Mouse (Mus musculus) intestine, embryonic 14.5 days (tissue): ENCODE data around the gene H2-Q2. TPM values are rescaled to one million over a fixed set of nuclear protein-coding genes. Genes with fewer than 3 reads are reported as not detected.
A peak's percentile ranks its signal among the peaks of the same experiment; 100 is the strongest.
"Not testable (repeated sequence)": the region's sequence is repeated elsewhere in the genome, so short reads cannot be mapped to it uniquely, and the experiment has no call there.

Source experiments
- ATAC-seq: fragments of 200-750 bp; cut with Nextera tagmentation; replicated peaks from 2 replicates; pipeline ENCODE4 v1.8.0; 2017; ENCODE audit warnings: low read depth, moderate number of reproducible peaks, moderate TSS enrichment, moderate library complexity; ENCODE audit not compliant: low FRiP score, low TSS enrichment
- DNase-seq: peaks from one replicate; pipeline ENCODE4 v3.0.0-alpha.2; 2018; ENCODE audit warnings: low spot score
- H3K27ac ChIP-seq: fragments of 300-500 bp; sonication (generic); 2 replicates; pipeline ENCODE4 v1.5.1; 2014; ENCODE audit warnings: low read depth, mild to moderate bottlenecking, control low read depth
- H3K27me3 ChIP-seq: fragments of 300-500 bp; sonication (generic); replicated peaks from 2 replicates; pipeline ENCODE4 v1.6.1; 2014; ENCODE audit warnings: low read length, control low read depth; ENCODE audit not compliant: control insufficient read depth, insufficient read depth
- H3K36me3 ChIP-seq: fragments of 300-500 bp; sonication (generic); 2 replicates; pipeline ENCODE4 v1.6.1; 2014; ENCODE audit warnings: low read length, control low read depth; ENCODE audit not compliant: control insufficient read depth, insufficient read depth
- H3K4me1 ChIP-seq: fragments of 300-500 bp; sonication (generic); replicated peaks from 2 replicates; pipeline ENCODE4 v1.6.1; 2014; ENCODE audit warnings: low read length, control low read depth, mixed read lengths; ENCODE audit not compliant: control insufficient read depth, insufficient read depth
- H3K4me2 ChIP-seq: fragments of 300-500 bp; sonication (generic); 2 replicates; pipeline ENCODE4 v1.6.1; 2014; ENCODE audit warnings: low read length
- H3K4me3 ChIP-seq: fragments of 300-500 bp; sonication (generic); 2 replicates; pipeline ENCODE4 v1.5.1; 2014; ENCODE audit warnings: low read depth, low read length, control low read depth, mixed read lengths
- H3K9ac ChIP-seq: fragments of 300-500 bp; sonication (generic); 2 replicates; pipeline ENCODE4 v1.6.1; 2014; ENCODE audit warnings: mild to moderate bottlenecking, low read length
- H3K9me3 ChIP-seq: fragments of 300-500 bp; sonication (generic); 2 replicates; pipeline ENCODE4 v1.6.1; 2016; ENCODE audit warnings: low read length, control low read depth; ENCODE audit not compliant: control insufficient read depth
- WGBS: fragments of 180-500 bp; shearing (Covaris S2); extraction: QIAGEN DNeasy Blood & Tissue Kit; methylation state at CpG from one replicate; pipeline ENCODE4 v1.1.7; 2014; 5-methylcytosine and 5-hydroxymethylcytosine counted together
- polyA plus RNA-seq: library from polyadenylated mRNA; unstranded; fragments of >200 nt; fragmentation: Nextera tagmentation; extraction: Ambion mirVana; gene quantifications from 2 replicates; pipeline ENCODE4 v1.2.1, GENCODE M21; 2014

H2-Q2 gene
- polyA plus RNA-seq, 1 experiment from 2014 or later: 37.3 TPM

DNA sequence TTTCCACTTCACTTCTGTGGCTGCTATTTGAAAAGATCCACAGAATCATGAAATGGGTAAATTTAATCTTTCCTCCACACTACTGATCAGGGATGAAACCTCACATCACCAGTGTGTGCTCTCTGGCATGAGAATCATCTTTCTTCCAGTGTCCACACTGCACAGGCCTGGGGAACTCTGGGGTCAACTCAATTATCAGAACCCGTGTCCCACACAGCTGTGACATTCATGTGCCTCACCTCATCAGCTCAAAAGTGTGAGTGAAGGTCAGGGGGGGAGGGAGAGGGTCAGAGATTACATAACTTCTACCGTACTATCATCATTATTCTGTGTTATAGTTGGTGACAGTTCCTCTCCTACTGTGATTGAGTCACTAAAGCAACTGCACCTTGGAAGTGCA is 50.6 kb downstream of the H2-Q2 start:
- H3K4me2 ChIP-seq, H3K27me3 ChIP-seq, H3K9me3 ChIP-seq, ATAC-seq, DNase-seq, H3K36me3 ChIP-seq, H3K4me1 ChIP-seq, H3K9ac ChIP-seq, H3K4me3 ChIP-seq, H3K27ac ChIP-seq: not testable (repeated sequence)
- 74% methylated on average over 2 of the region's 2 CpGs for WGBS

DNA sequence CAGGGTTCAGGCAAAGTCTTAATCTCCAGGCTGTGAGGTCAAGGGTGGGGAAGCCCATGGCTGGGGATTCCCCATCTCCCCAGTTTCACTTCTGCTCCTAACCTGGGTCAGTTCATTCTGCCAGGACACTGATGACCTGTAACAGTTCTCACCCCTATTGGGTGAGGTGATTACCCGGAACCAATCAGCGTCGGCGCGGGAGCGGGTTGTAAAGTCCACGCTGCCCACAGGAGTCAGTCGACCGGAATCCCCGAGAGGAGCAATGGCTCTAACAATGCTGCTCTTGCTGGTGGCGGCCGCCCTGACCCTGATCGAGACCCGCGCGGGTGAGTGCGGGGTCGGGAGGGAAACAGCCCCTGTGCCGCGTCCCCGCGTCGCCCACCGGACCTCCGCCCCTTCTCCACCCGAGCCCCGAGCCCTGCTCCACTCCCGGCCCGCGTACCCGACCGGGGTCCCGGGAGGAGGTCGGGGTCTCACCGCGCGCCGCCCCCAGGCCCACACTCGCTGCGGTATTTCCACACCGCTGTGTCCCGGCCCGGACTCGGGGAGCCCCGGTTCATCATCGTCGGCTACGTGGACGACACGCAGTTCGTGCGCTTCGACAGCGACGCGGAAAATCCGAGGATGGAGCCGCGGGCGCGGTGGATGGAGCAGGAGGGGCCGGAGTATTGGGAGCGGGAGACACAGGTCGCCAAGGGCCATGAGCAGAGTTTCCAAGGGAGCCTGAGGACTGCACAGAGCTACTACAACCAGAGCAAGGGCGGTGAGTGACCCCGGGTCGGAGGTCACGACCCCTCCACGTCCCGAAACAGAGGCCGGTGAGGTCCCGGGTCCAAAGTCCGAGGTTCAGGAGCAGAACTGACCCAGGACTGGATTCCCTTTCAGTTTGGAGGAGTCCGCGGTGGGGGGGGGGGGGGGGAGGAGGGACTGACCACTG is 52.1 kb downstream of the H2-Q2 start:
- H3K9me3 ChIP-seq, DNase-seq, H3K27me3 ChIP-seq, H3K4me1 ChIP-seq, H3K36me3 ChIP-seq, H3K27ac ChIP-seq, H3K9ac ChIP-seq: not testable (repeated sequence)
- WGBS: 2% methylated on average over 52 of the region's 75 CpGs
- peak overlapping the region; percentile 38 for H3K4me2 ChIP-seq
- ATAC-seq: peak; percentile 83
- peak overlapping the region; percentile 16 for H3K4me3 ChIP-seq

Other genes with a start within 250 kb of the H2-Q2 start
- gene Ly6g5c, start 234.0 kb upstream of the H2-Q2 start, polyA plus RNA-seq: not detected in 2 replicates
- 0.64 and 0.75 TPM in 2 replicates for gene Ly6g5b, start 226.8 kb upstream of the H2-Q2 start, polyA plus RNA-seq
- 19.7 and 24.7 TPM in 2 replicates for gene Gpank1, start 220.8 kb upstream of the H2-Q2 start, polyA plus RNA-seq
- 275 and 286 TPM in 2 replicates for gene Csnk2b, start 220.2 kb upstream of the H2-Q2 start, polyA plus RNA-seq
- gene D17H6S53E, start 215.9 kb upstream of the H2-Q2 start, polyA plus RNA-seq: 8.4 and 10.8 TPM in 2 replicates
- 0.95 and 1.5 TPM in 2 replicates for gene Apom, start 210.2 kb upstream of the H2-Q2 start, polyA plus RNA-seq
- 75.5 and 79.5 TPM in 2 replicates for gene Bag6, start 207.1 kb upstream of the H2-Q2 start, polyA plus RNA-seq
- 186 and 196 TPM in 2 replicates for gene Prrc2a, start 177.3 kb upstream of the H2-Q2 start, polyA plus RNA-seq
- gene Aif1, start 166.2 kb upstream of the H2-Q2 start, polyA plus RNA-seq: 15.4 and 17.5 TPM in 2 replicates
- 16.9 and 19.1 TPM in 2 replicates for gene Lst1, start 153.8 kb upstream of the H2-Q2 start, polyA plus RNA-seq
- gene Ltb, start 147.8 kb upstream of the H2-Q2 start, polyA plus RNA-seq: 1.1 and 1.5 TPM in 2 replicates
- gene Tnf, start 140.2 kb upstream of the H2-Q2 start, polyA plus RNA-seq: 0.12 and 0.28 TPM in 2 replicates
- 0.81 and 0.85 TPM in 2 replicates for gene Lta, start 136.9 kb upstream of the H2-Q2 start, polyA plus RNA-seq
- gene Gm16181, start 121.4 kb upstream of the H2-Q2 start, polyA plus RNA-seq: 0.39 and 0.88 TPM in 2 replicates
- 5.8 and 5.9 TPM in 2 replicates for gene Atp6v1g2, start 108.6 kb upstream of the H2-Q2 start, polyA plus RNA-seq
- gene Nfkbil1, start 106.5 kb upstream of the H2-Q2 start, polyA plus RNA-seq: 3.1 and 4.3 TPM in 2 replicates
- 458 and 500 TPM in 2 replicates for gene Ddx39b, start 100.5 kb upstream of the H2-Q2 start, polyA plus RNA-seq
- gene H2-D1, start 79.5 kb upstream of the H2-Q2 start, polyA plus RNA-seq: 102 and 108 TPM in 2 replicates
- 1.2 and 1.6 TPM in 2 replicates for gene H2-Q1, start 21.8 kb upstream of the H2-Q2 start, polyA plus RNA-seq
- gene H2-Q4, start 37.4 kb downstream of the H2-Q2 start, polyA plus RNA-seq: 2.5 and 4.4 TPM in 2 replicates
- gene H2-Q6, start 82.6 kb downstream of the H2-Q2 start, polyA plus RNA-seq: 2.0 and 2.1 TPM in 2 replicates
- 8.1 and 9.0 TPM in 2 replicates for gene H2-Q7, start 96.9 kb downstream of the H2-Q2 start, polyA plus RNA-seq
- 6.3 and 10.0 TPM in 2 replicates for gene H2-Q10, start 127.8 kb downstream of the H2-Q2 start, polyA plus RNA-seq
- 0.13 TPM in 1 of 2 replicates, not detected in the other for gene Pou5f1, start 163.8 kb downstream of the H2-Q2 start, polyA plus RNA-seq
- gene Tcf19, start 174.6 kb downstream of the H2-Q2 start, polyA plus RNA-seq: 68.7 and 79.4 TPM in 2 replicates
- 13.6 and 15.9 TPM in 2 replicates for gene Cchcr1, start 174.9 kb downstream of the H2-Q2 start, polyA plus RNA-seq
- 0.36 and 0.66 TPM in 2 replicates for gene Psors1c2, start 191.0 kb downstream of the H2-Q2 start, polyA plus RNA-seq
- 0.11 and 0.12 TPM in 2 replicates for gene Cdsn, start 209.9 kb downstream of the H2-Q2 start, polyA plus RNA-seq
- not detected in 2 replicates for gene 2300002M23Rik, start 225.2 kb downstream of the H2-Q2 start, polyA plus RNA-seq